Mouse (Mus musculus) spleen, adult 2 months (tissue): ENCODE data around the gene Slc22a14.

Source experiments
- CTCF ChIP-seq: fragments of 200-500 bp; IDR thresholded peaks from 2 replicates; pipeline ENCODE4 v1.5.1; 2011; ENCODE audit warnings: mild to moderate bottlenecking, inconsistent platforms; ENCODE audit not compliant: insufficient read depth, insufficient read length, insufficient replicate concordance; ENCODE audit errors: extremely low read depth
- POLR2A ChIP-seq: fragments of 200-500 bp; IDR thresholded peaks from 2 replicates; pipeline ENCODE4 v1.6.1; 2011; ENCODE audit warnings: low read depth, low read length, inconsistent platforms

- TF ChIP-seq CTCF (no peak), POLR2A (no peak)
Observed at GRCm38 (mm10) chr9:119142066-119142465, 223.3 kb downstream of the Slc22a14 start.
